Mouse (Mus musculus) c-Kit-positive CD71-positive TER-119-negative erythroid progenitor cells, embryonic 14.5 days (primary cell): ENCODE measurements at regions not wholly inside any gene's neighbourhood (a gene's known extent, or its start where the extent isn't known, plus 50 kb on each side); places are given as distances from the start of the nearest gene placed in this dataset.
"Not testable (repeated sequence)": the region's sequence is repeated elsewhere in the genome, so short reads cannot be mapped to it uniquely, and the experiment has no call there.

Experiments used
- DNase-seq: peaks from one replicate; pipeline ENCODE4 v3.0.0-alpha.2; 2013; ENCODE audit warnings: low read depth

DNA sequence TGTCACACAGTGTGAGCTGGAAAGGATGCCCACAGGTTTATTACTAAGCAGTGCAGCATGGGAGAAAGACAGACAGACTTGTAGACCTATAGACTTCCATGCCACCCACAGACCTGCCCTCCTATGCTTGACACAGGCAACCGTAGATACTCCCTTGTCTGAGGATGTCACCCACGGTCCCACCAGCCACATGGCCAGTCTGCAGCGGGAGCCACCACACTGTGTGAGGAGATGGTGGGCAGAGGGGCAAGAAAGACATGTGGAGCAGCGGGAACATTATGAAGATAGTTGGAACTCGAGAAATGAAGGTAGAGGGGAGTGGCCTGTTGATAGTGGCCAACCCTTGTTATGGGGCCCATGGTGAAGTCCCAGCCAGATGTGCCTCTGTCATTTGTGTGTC lies 244.0 kb upstream of the Tusc1 start:
- DNase-seq, result no peak

GRCm38 (mm10) chr4:93567487-93568259 lies 232.4 kb upstream of the Tusc1 start:
- no peak for DNase-seq

- peak; percentile 58 for DNase-seq
Observed at GRCm38 (mm10) chr4:93555787-93556760, 220.8 kb upstream of the Tusc1 start.

DNA sequence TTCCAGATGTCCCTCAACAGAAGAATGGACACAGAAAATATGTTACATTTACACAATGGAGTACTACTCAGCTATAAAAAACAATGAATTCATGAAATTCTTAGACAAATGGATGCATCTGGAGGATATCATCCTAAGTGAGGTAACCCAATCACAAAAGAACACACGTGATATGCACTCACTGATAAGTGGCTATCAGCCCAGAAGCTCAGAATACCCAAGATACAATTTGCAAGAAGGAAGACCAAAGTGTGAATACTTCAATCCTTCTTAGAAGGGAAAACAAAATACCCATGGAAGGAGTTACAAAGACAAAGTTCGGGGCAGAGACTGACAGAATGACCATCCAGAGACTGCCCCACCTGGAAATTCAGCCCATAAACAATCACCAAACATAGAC lies 219.9 kb upstream of the Tusc1 start:
- DNase-seq, result not testable (repeated sequence)

GRCm38 (mm10) chr4:93552489-93553160 lies 217.3 kb upstream of the Tusc1 start:
- DNase-seq, result no peak

DNA sequence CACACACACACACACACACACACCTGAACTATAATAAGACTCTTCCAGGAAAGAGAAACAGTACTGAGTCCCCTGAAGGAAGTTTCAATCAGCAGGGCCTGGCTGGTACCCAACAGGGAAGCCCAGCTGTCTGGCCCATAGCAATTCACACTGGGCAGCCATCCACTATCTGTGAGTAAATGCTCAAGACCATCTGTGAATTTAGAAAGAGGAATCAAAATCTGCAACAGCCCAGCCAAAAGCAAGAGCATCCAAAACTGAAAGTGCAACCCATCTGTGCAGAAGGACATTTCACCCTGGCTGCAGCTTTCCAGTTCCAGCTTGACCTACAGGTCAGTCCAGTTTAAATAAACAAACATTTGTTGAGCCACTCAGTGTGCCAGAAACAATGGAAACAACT lies 215.8 kb upstream of the Tusc1 start:
- no peak for DNase-seq

GRCm38 (mm10) chr4:93540588-93540987 lies 205.3 kb upstream of the Tusc1 start:
- peak; percentile 56 for DNase-seq

GRCm38 (mm10) chr4:93527382-93527781 lies 192.1 kb upstream of the Tusc1 start:
- DNase-seq, result no peak

DNA sequence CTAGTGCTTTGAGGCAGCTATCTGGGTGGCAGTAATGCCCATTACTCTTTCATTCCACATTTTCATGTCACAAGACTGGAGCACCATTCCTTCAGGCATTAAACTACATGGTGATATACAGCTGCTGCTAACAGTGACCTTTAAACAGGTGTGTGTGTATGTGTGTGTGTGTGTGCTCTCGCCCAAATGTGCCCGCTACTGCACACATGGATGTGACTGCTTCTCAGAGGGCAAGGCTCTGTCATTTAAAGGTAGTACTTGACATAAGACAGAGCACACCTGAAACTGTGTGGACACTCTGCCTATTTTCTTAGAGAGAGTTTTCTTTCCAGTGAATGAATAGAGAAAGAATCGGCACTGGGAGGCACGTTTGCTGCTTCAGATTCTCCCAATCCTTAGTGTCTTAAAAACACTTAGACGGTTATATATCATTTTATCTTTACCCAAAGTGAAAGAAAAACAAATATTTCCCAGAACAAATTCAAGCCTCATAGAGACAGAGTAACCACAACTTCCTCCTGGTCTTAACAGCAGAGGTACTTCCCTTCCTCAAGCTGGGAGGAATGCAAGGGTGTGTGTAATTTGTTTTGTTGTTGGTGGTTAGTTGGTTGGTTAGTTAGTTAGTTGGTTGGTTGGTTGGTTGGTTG lies 185.3 kb upstream of the Tusc1 start:
- no peak for DNase-seq

GRCm38 (mm10) chr4:93518925-93519324 lies 183.6 kb upstream of the Tusc1 start:
- DNase-seq, result no peak

GRCm38 (mm10) chr4:93510771-93511170 lies 175.5 kb upstream of the Tusc1 start:
- DNase-seq, result no peak

GRCm38 (mm10) chr4:93496871-93497270 lies 161.6 kb upstream of the Tusc1 start:
- DNase-seq, result peak; percentile 42

GRCm38 (mm10) chr4:93494319-93494718 lies 159.0 kb upstream of the Tusc1 start:
- no peak for DNase-seq

- DNase-seq, result no peak
Observed at GRCm38 (mm10) chr4:93493905-93494304, 158.6 kb upstream of the Tusc1 start.

DNA sequence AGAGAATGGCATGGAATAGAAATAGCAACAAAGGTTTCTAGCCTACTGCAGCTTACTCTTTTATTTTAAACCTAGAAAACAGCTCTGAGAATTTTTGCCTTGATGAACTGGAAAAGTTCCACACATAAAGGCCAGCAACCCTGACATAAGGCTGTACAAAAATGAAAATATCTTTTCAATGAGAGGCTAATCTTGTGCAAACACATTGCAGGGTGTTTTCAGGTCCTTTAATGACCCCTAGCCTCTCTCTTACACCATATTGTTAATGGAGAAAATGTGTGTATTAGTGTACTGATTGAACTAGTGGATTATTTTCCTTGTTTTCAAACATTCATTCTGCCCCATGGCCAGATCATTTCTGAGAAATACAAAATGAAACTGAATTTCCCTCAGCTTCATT lies 158.0 kb upstream of the Tusc1 start:
- no peak for DNase-seq

DNA sequence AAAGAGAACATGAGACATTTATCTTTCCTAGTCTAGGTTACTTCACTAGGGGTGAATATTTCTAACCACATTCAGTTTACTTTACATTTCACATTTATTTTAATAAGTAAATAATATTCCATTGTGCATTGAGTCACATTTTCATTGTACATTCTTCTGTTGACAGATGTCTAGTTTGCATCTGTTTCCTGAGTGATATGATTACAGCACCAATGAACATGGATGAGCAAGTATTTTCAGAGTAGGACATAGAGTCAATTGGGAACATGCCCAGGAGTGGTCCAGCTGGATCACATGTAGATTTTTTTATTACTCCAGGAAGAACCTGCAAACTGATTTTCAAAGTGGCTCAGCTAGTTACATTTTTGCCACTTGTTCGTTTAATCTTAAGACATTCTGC lies 153.3 kb upstream of the Tusc1 start:
- no peak for DNase-seq

DNA sequence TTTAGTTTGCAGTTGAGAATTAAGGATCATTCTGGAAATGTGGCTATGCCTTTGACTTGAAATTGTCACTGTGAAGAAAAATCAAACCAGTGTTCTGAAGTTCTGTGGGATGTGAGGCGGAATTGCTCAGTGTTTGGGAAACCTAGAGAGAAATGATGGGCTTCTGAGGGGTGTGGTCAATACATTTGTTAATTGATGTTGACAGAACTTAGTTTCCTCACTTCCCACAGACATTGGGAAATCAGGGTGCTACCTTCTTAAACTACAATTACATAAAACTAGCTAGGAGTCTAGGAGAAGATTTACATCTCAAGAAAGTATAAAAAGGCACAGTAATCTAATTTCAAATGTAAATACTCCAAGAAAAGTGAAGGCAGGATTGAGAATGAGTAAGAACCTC lies 151.1 kb upstream of the Tusc1 start:
- DNase-seq, result no peak

GRCm38 (mm10) chr4:93481247-93481646 lies 145.9 kb upstream of the Tusc1 start:
- peak; percentile 70 for DNase-seq

GRCm38 (mm10) chr4:93477189-93477767 lies 142.0 kb upstream of the Tusc1 start:
- no peak for DNase-seq

- DNase-seq, result no peak
Observed at GRCm38 (mm10) chr4:93467998-93468397, 132.7 kb upstream of the Tusc1 start.

DNA sequence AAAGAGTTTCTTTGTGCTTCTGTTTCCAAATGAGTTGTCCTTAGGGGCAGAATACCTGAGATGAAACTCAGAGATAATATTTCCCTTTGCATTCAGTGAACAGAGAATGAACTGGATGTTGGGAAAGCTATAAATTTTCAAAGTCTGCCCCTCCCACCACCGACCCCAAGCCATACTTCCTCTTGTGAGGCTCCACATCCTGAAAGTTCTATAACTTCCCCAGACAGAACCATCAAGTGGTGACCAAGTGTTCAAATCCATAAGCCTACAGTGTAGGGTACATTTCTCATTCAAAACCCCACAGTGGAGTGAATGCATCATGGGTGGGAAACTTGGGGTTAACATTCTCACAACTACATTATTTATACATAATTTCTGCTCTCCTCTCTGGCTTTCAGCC lies 132.1 kb upstream of the Tusc1 start:
- DNase-seq, result no peak

- DNase-seq, result no peak
Observed at GRCm38 (mm10) chr4:93451357-93451756, 116.0 kb upstream of the Tusc1 start.
